Mouse (Mus musculus) embryonic facial prominence, embryonic 13.5 days (tissue): ENCODE measurements around the gene Osbpl6. TPM values are rescaled to one million over a fixed set of nuclear protein-coding genes. Genes with fewer than 3 reads are reported as not detected.

Experiments used
- ATAC-seq: fragments of 200-750 bp; cut with Nextera tagmentation; 2 replicates; pipeline ENCODE4 v1.8.0; 2017; ENCODE audit warnings: low read depth; ENCODE audit not compliant: insufficient number of reproducible peaks, insufficient read depth, low FRiP score, low TSS enrichment
- H3K27ac ChIP-seq: fragments of 300-500 bp; sonication (generic); 2 replicates; pipeline ENCODE4 v1.5.1; 2015; ENCODE audit warnings: moderate library complexity, mild to moderate bottlenecking, inconsistent platforms
- H3K27me3 ChIP-seq: fragments of 300-500 bp; sonication (generic); 2 replicates; pipeline ENCODE4 v1.6.1; 2015; ENCODE audit warnings: mild to moderate bottlenecking, inconsistent platforms
- H3K36me3 ChIP-seq: fragments of 300-500 bp; sonication (generic); 2 replicates; pipeline ENCODE4 v1.6.1; 2015; ENCODE audit warnings: mild to moderate bottlenecking, inconsistent platforms
- H3K4me1 ChIP-seq: fragments of 300-500 bp; sonication (generic); 2 replicates; pipeline ENCODE4 v1.6.1; 2015; ENCODE audit warnings: inconsistent platforms
- H3K4me2 ChIP-seq: fragments of 300-500 bp; sonication (generic); 2 replicates; pipeline ENCODE4 v1.6.1; 2015; ENCODE audit warnings: moderate library complexity, mild to moderate bottlenecking, inconsistent platforms
- H3K4me3 ChIP-seq: fragments of 300-500 bp; sonication (generic); 2 replicates; pipeline ENCODE4 v1.5.1; 2015; ENCODE audit warnings: mild to moderate bottlenecking, inconsistent platforms
- H3K9ac ChIP-seq: fragments of 300-500 bp; sonication (generic); 2 replicates; pipeline ENCODE4 v1.6.1; 2015; ENCODE audit warnings: mild to moderate bottlenecking, inconsistent platforms
- H3K9me3 ChIP-seq: fragments of 300-500 bp; sonication (generic); 2 replicates; pipeline ENCODE4 v1.6.1; 2016; ENCODE audit warnings: inconsistent platforms
- WGBS: fragments of 180-500 bp; shearing (Covaris S2); methylation state at CpG from one replicate; pipeline ENCODE4 v1.1.7; 2015; ENCODE audit warnings: mixed read lengths; 5-methylcytosine and 5-hydroxymethylcytosine counted together
- polyA plus RNA-seq: library from polyadenylated mRNA; unstranded; fragments of >200 nt; fragmentation: Nextera tagmentation; extraction: Ambion mirVana; gene quantifications from 2 replicates; pipeline ENCODE4 v1.2.1, GENCODE M21; 2015

Gene Osbpl6
- polyA plus RNA-seq, 1 experiment from 2014 or later = 16.5 TPM

DNA sequence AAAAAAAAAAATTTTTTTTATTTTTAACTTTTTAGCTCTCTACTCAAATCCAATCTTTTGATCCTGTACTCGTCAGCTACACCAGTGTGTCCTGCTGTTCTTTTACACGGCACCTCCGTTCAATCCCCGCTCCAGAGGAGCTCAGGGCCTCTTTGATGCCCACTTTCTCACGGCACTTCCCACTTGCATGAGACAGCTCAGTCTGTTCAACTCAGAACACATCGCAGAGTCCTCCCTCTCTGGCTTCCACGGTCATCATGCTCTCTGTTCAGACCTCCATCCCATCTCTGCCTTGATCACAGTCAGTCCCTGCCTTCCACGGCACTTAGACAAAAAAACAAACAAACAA is 63.4 kb downstream of the Osbpl6 start:
- Histone ChIP-seq H3K9me3 (no peaks in the 10 kb centered on the region), H3K27me3 (no peaks in the 10 kb centered on the region), H3K9ac (no peak overlapping the region), H3K27ac (no peak overlapping the region), H3K36me3 (no peaks in the 10 kb centered on the region), H3K4me3 (no peak overlapping the region), H3K4me1 (no peaks in the 10 kb centered on the region), H3K4me2 (no peak overlapping the region)
- 83% methylated on average over 8 of the region's 8 CpGs for WGBS
- no peak for ATAC-seq

DNA sequence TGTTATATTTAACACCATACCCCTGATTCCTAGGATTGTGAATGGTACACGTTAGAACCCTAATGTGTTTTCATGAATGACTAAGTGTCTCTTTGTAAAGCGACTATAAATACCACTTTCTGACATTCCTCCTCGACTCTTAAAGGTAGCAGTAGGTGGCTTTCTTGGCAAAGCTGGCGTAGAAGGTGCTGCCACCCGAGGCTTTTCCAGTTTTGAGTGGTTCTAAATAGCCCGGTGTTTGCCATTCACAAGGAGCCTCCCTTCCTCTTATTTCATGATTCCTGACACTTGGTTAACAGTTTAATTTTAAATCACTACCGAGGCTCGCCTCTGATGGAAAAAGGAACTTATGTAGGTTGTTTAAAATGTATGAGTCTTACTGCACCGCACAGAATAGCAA is 64.1 kb downstream of the Osbpl6 start:
- Histone ChIP-seq H3K9ac (no peak overlapping the region), H3K4me1 (no peaks in the 10 kb centered on the region), H3K36me3 (no peaks in the 10 kb centered on the region), H3K9me3 (no peaks in the 10 kb centered on the region), H3K27ac (no peak overlapping the region), H3K4me2 (no peak overlapping the region), H3K27me3 (no peaks in the 10 kb centered on the region), H3K4me3 (no peak overlapping the region)
- ATAC-seq = no peak
- 72% methylated on average over 9 of the region's 9 CpGs for WGBS

DNA sequence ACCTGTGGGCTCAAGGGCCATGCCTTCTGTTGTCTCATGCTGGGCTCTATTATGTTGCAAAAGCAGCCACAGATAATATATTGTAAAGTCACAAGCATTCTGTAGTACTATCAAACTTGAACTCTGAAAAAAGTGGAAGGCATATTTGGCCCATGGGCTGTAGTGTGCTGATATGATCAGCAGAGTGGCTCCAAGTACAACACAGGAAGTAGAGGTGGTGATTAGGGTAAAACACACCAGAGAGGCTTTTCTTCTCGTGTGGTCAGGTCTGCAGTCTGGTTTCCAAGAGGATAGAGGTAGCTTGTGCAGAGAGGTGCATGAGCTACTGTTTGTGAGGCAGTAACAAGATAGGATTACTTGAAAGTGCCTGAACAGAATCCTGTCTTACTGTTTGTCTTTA is 69.5 kb downstream of the Osbpl6 start:
- ATAC-seq = no peak
- 15% methylated on average over 1 of the region's 1 CpGs for WGBS
- no peaks in the 10 kb centered on the region for H3K27me3 ChIP-seq
- H3K4me3 ChIP-seq = no peak overlapping the region
- no peaks in the 10 kb centered on the region for H3K36me3 ChIP-seq
- no peaks in the 10 kb centered on the region for H3K4me1 ChIP-seq
- H3K4me2 ChIP-seq = no peak overlapping the region
- no peak overlapping the region for H3K9ac ChIP-seq
- no peak overlapping the region for H3K27ac ChIP-seq
- no peaks in the 10 kb centered on the region for H3K9me3 ChIP-seq

DNA sequence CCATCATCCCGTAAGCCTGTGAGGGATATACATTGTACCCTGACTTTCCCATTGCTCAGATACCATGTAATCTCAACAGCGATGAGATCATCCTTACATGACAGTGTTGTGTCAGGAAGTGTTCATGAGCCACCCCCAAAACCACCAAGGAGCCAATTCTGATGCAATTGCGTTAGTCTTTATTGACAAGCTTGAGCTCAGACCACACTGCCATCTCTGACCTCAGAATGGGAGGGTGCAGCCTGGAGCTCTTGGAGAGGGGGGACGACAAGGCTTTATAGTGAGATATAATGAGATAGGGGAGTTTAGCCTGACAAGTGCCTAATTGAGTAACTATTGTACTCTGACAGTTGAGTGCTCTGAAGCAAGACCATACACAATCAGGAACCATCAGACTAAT is 82.5 kb downstream of the Osbpl6 start:
- ATAC-seq = no peak
- Histone ChIP-seq H3K4me3 (no peak overlapping the region), H3K4me2 (no peak overlapping the region), H3K27ac (no peak overlapping the region), H3K27me3 (no peaks in the 10 kb centered on the region), H3K9ac (no peak overlapping the region), H3K36me3 (no peaks in the 10 kb centered on the region), H3K4me1 (0 out of 2 replicates have a peak, but pooled peaks cover 4% of the 10 kb centered on the region), H3K9me3 (no peaks in the 10 kb centered on the region)
- 79% methylated on average over 4 of the region's 4 CpGs for WGBS

GRCm38 (mm10) chr2:76490198-76490597 is 83.9 kb downstream of the Osbpl6 start:
- WGBS = 92% methylated on average over 8 of the region's 8 CpGs
- no peak overlapping the region for H3K9ac ChIP-seq
- no peaks in the 10 kb centered on the region for H3K27me3 ChIP-seq
- no peak overlapping the region for H3K4me3 ChIP-seq
- no peaks in the 10 kb centered on the region for H3K9me3 ChIP-seq
- no peak overlapping the region for H3K4me2 ChIP-seq
- H3K27ac ChIP-seq = no peak overlapping the region
- no peaks in the 10 kb centered on the region for H3K36me3 ChIP-seq
- ATAC-seq = no peak
- peaks cover 7% of the 10 kb centered on the region; the same call in 1 of the 2 replicates for H3K4me1 ChIP-seq

- no peak overlapping the region for H3K4me3 ChIP-seq
- WGBS = 86% methylated on average over 6 of the region's 6 CpGs
- no peak for ATAC-seq
- no peaks in the 10 kb centered on the region for H3K9me3 ChIP-seq
- H3K27me3 ChIP-seq = no peaks in the 10 kb centered on the region
- H3K27ac ChIP-seq = no peak overlapping the region
- H3K36me3 ChIP-seq = no peaks in the 10 kb centered on the region
- H3K4me1 ChIP-seq = peaks cover 6% of the 10 kb centered on the region; the same call in 1 of the 2 replicates
- no peak overlapping the region for H3K9ac ChIP-seq
- H3K4me2 ChIP-seq = no peak overlapping the region
Measured at GRCm38 (mm10) chr2:76491371-76491770, 85.1 kb downstream of the Osbpl6 start.

DNA sequence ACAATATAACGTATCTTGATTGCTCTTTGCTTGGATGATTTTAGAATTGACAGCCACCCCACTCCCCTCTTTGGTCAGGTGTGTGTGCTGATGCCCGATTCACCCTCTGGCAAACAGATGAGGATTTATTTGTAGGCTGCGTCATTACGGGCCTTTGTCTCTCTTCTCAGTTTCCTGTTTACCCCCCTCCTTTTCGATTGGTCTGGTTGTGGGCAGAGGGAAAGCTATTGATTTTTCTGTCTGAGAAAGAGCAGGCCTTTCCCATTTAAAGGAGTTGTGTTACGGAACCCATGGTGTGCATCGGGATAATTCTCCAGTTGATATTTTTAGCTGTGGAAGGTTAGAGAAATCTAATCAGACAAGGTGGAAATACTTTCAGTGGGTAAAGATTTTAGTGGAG is 85.9 kb downstream of the Osbpl6 start:
- Histone ChIP-seq H3K9ac (no peak overlapping the region), H3K4me2 (no peak overlapping the region), H3K4me3 (no peak overlapping the region), H3K27ac (no peak overlapping the region), H3K36me3 (no peaks in the 10 kb centered on the region), H3K27me3 (no peaks in the 10 kb centered on the region), H3K9me3 (no peaks in the 10 kb centered on the region), H3K4me1 (peaks cover 3% of the 10 kb centered on the region; the same call in 1 of the 2 replicates)
- no peak for ATAC-seq
- 54% methylated on average over 7 of the region's 7 CpGs for WGBS

- H3K36me3 ChIP-seq = no peaks in the 10 kb centered on the region
- H3K4me3 ChIP-seq = no peak overlapping the region
- H3K9ac ChIP-seq = no peak overlapping the region
- 81% methylated on average over 11 of the region's 11 CpGs for WGBS
- no peaks in the 10 kb centered on the region for H3K27me3 ChIP-seq
- no peak for ATAC-seq
- H3K4me1 ChIP-seq = peaks cover 3% of the 10 kb centered on the region; the same call in 1 of the 2 replicates
- H3K9me3 ChIP-seq = no peaks in the 10 kb centered on the region
- H3K27ac ChIP-seq = no peak overlapping the region
- no peak overlapping the region for H3K4me2 ChIP-seq
Measured at GRCm38 (mm10) chr2:76496006-76496748, 89.9 kb downstream of the Osbpl6 start.

- no peak overlapping the region for H3K27ac ChIP-seq
- no peak overlapping the region for H3K9ac ChIP-seq
- no peak overlapping the region for H3K4me2 ChIP-seq
- no peaks in the 10 kb centered on the region for H3K9me3 ChIP-seq
- H3K4me1 ChIP-seq = peaks cover 3% of the 10 kb centered on the region; the same call in 1 of the 2 replicates
- ATAC-seq = no peak
- H3K36me3 ChIP-seq = no peaks in the 10 kb centered on the region
- no peak overlapping the region for H3K4me3 ChIP-seq
- no peaks in the 10 kb centered on the region for H3K27me3 ChIP-seq
- WGBS = 89% methylated on average over 4 of the region's 4 CpGs
Measured at GRCm38 (mm10) chr2:76496749-76497140, 90.4 kb downstream of the Osbpl6 start.

GRCm38 (mm10) chr2:76498891-76499290 is 92.6 kb downstream of the Osbpl6 start:
- Histone ChIP-seq H3K27ac (no peak overlapping the region), H3K9ac (no peak overlapping the region), H3K4me3 (no peak overlapping the region), H3K36me3 (no peaks in the 10 kb centered on the region), H3K4me2 (no peak overlapping the region), H3K4me1 (peaks cover 3% of the 10 kb centered on the region; the same call in 1 of the 2 replicates), H3K27me3 (no peaks in the 10 kb centered on the region), H3K9me3 (no peaks in the 10 kb centered on the region)
- WGBS = 94% methylated on average over 11 of the region's 11 CpGs
- ATAC-seq = no peak

GRCm38 (mm10) chr2:76504122-76504839 is 98.0 kb downstream of the Osbpl6 start:
- Histone ChIP-seq H3K9me3 (no peaks in the 10 kb centered on the region), H3K4me1 (no peaks in the 10 kb centered on the region), H3K36me3 (no peaks in the 10 kb centered on the region), H3K9ac (no peak overlapping the region), H3K27ac (no peak overlapping the region), H3K4me3 (no peak overlapping the region), H3K27me3 (no peaks in the 10 kb centered on the region), H3K4me2 (no peak overlapping the region)
- no peak for ATAC-seq
- WGBS = 44% methylated on average over 12 of the region's 12 CpGs

- Histone ChIP-seq H3K4me1 (no peaks in the 10 kb centered on the region), H3K36me3 (no peaks in the 10 kb centered on the region), H3K4me3 (no peak overlapping the region), H3K4me2 (no peak overlapping the region), H3K27me3 (no peaks in the 10 kb centered on the region), H3K9ac (no peak overlapping the region), H3K9me3 (no peaks in the 10 kb centered on the region), H3K27ac (no peak overlapping the region)
- no peak for ATAC-seq
- 85% methylated on average over 2 of the region's 2 CpGs for WGBS
Measured at GRCm38 (mm10) chr2:76504989-76505388, 98.7 kb downstream of the Osbpl6 start.
